Mouse (Mus musculus): ENCODE measurements at regions not wholly inside any gene's neighbourhood (a gene's known extent, or its start where the extent isn't known, plus 50 kb on each side); places are given as distances from the start of the nearest gene placed in this dataset.
A peak's percentile ranks its signal among the peaks of the same experiment; 100 is the strongest.

GRCm38 (mm10) chr15:96749534-96750256 is 50.2 kb upstream of the Slc38a2 start (continued):
- TF ChIP-seq MXI1 (IDR thresholded peaks at IDR 0.05; ENCODE audit: low read depth, low read length) (peak; percentile 66; the same call in 1 of the 2 replicates), USF2 (IDR thresholded peaks at IDR 0.05; ENCODE audit: borderline replicate concordance in 1 of 2, insufficient read depth in 1 of 2, low read depth in 1 of 2, low read length in 2 of 2) (no peak), CHD2 (IDR thresholded peaks at IDR 0.05; ENCODE audit: low read length) (no peak), JUND (IDR thresholded peaks at IDR 0.05; ENCODE audit: low read depth, low read length) (0 out of 2 replicates have a peak, but pooled peaks have one; percentile 73), MAFK (IDR thresholded peaks at IDR 0.05; ENCODE audit: borderline replicate concordance, low read depth, low read length) (no peak), RCOR1 (IDR thresholded peaks at IDR 0.05; ENCODE audit: low read depth, low read length) (peak; percentile 88), UBTF (IDR thresholded peaks at IDR 0.05; ENCODE audit: borderline replicate concordance, insufficient read depth, low read depth, low read length) (no peak), ETS1 (IDR thresholded peaks at IDR 0.05; ENCODE audit: low read depth, low read length) (peak; percentile 88), TAL1 (IDR thresholded peaks at IDR 0.05; ENCODE audit: low read length) (peak; percentile 49), RAD21 (IDR thresholded peaks at IDR 0.05; ENCODE audit: low read depth, low read length) (no peak), ELF1 (IDR thresholded peaks at IDR 0.05; ENCODE audit: low read depth, low read length) (0 out of 2 replicates have a peak, but pooled peaks have one; percentile 11), CHD1 (IDR thresholded peaks at IDR 0.05; ENCODE audit: low read depth, low read length) (no peak; the same call in 1 of the 2 replicates), USF1 (IDR thresholded peaks at IDR 0.05; ENCODE audit: low read depth, low read length) (peak; percentile 83), MEF2A (IDR thresholded peaks at IDR 0.05; ENCODE audit: extremely low read depth, insufficient replicate concordance, low read depth, low read length, poor library complexity, severe bottlenecking) (no peak), ZC3H11A (IDR thresholded peaks at IDR 0.05; ENCODE audit: low read depth, low read length) (0 out of 2 replicates have a peak, but pooled peaks have one; percentile 29), SIN3A (IDR thresholded peaks at IDR 0.05; ENCODE audit: low read length) (peak; percentile 90), E2F4 (IDR thresholded peaks at IDR 0.05; ENCODE audit: borderline replicate concordance, low read depth, low read length) (no peak), GABPA (IDR thresholded peaks at IDR 0.05; ENCODE audit: low read depth, low read length) (no peak), BHLHE40 (IDR thresholded peaks at IDR 0.05; ENCODE audit: borderline replicate concordance, low read depth, low read length) (peak; percentile 68; the same call in 1 of the 2 replicates), MYC (IDR thresholded peaks at IDR 0.05; ENCODE audit: low read depth, low read length) (peak; percentile 55; the same call in 1 of the 2 replicates), MAX (IDR thresholded peaks at IDR 0.05; ENCODE audit: low read length) (peak; percentile 60; the same call in 1 of the 2 replicates), GATA1 (IDR thresholded peaks at IDR 0.05; ENCODE audit: low read depth, low read length) (peak; percentile 99), ZMIZ1 (IDR thresholded peaks at IDR 0.05; ENCODE audit: low read depth, low read length) (peak; percentile 69; the same call in 1 of the 2 replicates), NRF1 (IDR thresholded peaks at IDR 0.05; ENCODE audit: insufficient read depth, low read depth, low read length, poor library complexity, severe bottlenecking) (no peak)

All from MEL (cell line).